Mouse (Mus musculus) monocyte, adult 5-6 weeks (primary cell): ENCODE data around the gene Ttbk1. TPM values are rescaled to one million over a fixed set of nuclear protein-coding genes. Genes with fewer than 3 reads are reported as not detected.

ENCODE experiments used
- ATAC-seq: fragments of 153-309, 156-312 bp; replicated peaks from 2 replicates; pipeline ENCODE4 v1.8.0; 2017; ENCODE audit warnings: mild to moderate bottlenecking; ENCODE audit not compliant: low TSS enrichment, insufficient number of reproducible peaks, severe bottlenecking, poor library complexity, low FRiP score
- total RNA-seq: library from RNA; stranded (forward); fragments of 200-1000, 200-491, 200-594 nt; gene quantifications from 3 replicates; pipeline ENCODE4 v1.2.3, GENCODE M21; 2017

Gene Ttbk1
- total RNA-seq, 1 experiment from 2014 or later: 0.48 TPM

- peak; percentile 44 for ATAC-seq
Observed at GRCm38 (mm10) chr17:46484021-46484431, 3.4 kb downstream of the Ttbk1 start.

GRCm38 (mm10) chr17:46483561-46484001, 3.9 kb downstream of the Ttbk1 start:
- no peak for ATAC-seq

GRCm38 (mm10) chr17:46477286-46477685, 10.2 kb downstream of the Ttbk1 start:
- ATAC-seq: no peak

GRCm38 (mm10) chr17:46476601-46477000, 10.9 kb downstream of the Ttbk1 start:
- no peak for ATAC-seq

GRCm38 (mm10) chr17:46467830-46468229, 19.6 kb downstream of the Ttbk1 start:
- no peak for ATAC-seq

GRCm38 (mm10) chr17:46462226-46462625, 25.2 kb downstream of the Ttbk1 start:
- ATAC-seq: no peak

GRCm38 (mm10) chr17:46461347-46461746, 26.1 kb downstream of the Ttbk1 start:
- no peak for ATAC-seq

GRCm38 (mm10) chr17:46460673-46461072, 26.8 kb downstream of the Ttbk1 start:
- no peak for ATAC-seq

GRCm38 (mm10) chr17:46458439-46458838, 29.0 kb downstream of the Ttbk1 start:
- ATAC-seq: no peak

GRCm38 (mm10) chr17:46457791-46458190, 29.7 kb downstream of the Ttbk1 start:
- ATAC-seq: no peak

GRCm38 (mm10) chr17:46455110-46455691, 32.3 kb downstream of the Ttbk1 start:
- ATAC-seq: no peak

- no peak for ATAC-seq
Observed at GRCm38 (mm10) chr17:46454539-46454938, 32.9 kb downstream of the Ttbk1 start.

- ATAC-seq: no peak
Observed at GRCm38 (mm10) chr17:46453970-46454411, 33.5 kb downstream of the Ttbk1 start.

- no peak for ATAC-seq
Observed at GRCm38 (mm10) chr17:46453302-46453948, 34.0 kb downstream of the Ttbk1 start.

- no peak for ATAC-seq
Observed at GRCm38 (mm10) chr17:46452683-46453082, 34.8 kb downstream of the Ttbk1 start.

GRCm38 (mm10) chr17:46446264-46446663, 41.2 kb downstream of the Ttbk1 start:
- ATAC-seq: no peak

GRCm38 (mm10) chr17:46444839-46445579, 42.5 kb downstream of the Ttbk1 start:
- no peak for ATAC-seq

GRCm38 (mm10) chr17:46439176-46439575, 48.3 kb downstream of the Ttbk1 start:
- no peak for ATAC-seq

- ATAC-seq: no peak
Observed at GRCm38 (mm10) chr17:46438298-46438873, 49.1 kb downstream of the Ttbk1 start, which contains the start of gene Slc22a7. TSS of gene Slc22a7 (minus strand) at chr17:46438457.
